Mouse (Mus musculus) midbrain, embryonic 10.5 days (tissue): Measurements from ENCODE around the gene Fbrsl1. TPM values are rescaled to one million over a fixed set of nuclear protein-coding genes. Genes with fewer than 3 reads are reported as not detected.
"Not testable (repeated sequence)": the region's sequence is repeated elsewhere in the genome, so short reads cannot be mapped to it uniquely, and the experiment has no call there.

Experiments
- DNase-seq: peaks from one replicate; pipeline ENCODE4 v3.0.0-alpha.2; 2017; ENCODE audit warnings: low spot score
- H3K27ac ChIP-seq: fragments of 300-500 bp; sonication (generic); replicated peaks from 2 replicates; pipeline ENCODE4 v1.5.1; 2016; ENCODE audit warnings: mild to moderate bottlenecking
- H3K27me3 ChIP-seq: fragments of 300-500 bp; sonication (generic); 2 replicates; pipeline ENCODE4 v1.6.1; 2016; ENCODE audit warnings: low read depth, mild to moderate bottlenecking; ENCODE audit not compliant: poor library complexity, severe bottlenecking
- H3K36me3 ChIP-seq: fragments of 300-500 bp; sonication (generic); 2 replicates; pipeline ENCODE4 v1.6.1; 2016; ENCODE audit warnings: mild to moderate bottlenecking, moderate library complexity
- H3K4me1 ChIP-seq: fragments of 300-500 bp; sonication (generic); 2 replicates; pipeline ENCODE4 v1.6.1; 2016
- H3K4me3 ChIP-seq: fragments of 300-500 bp; sonication (generic); 2 replicates; pipeline ENCODE4 v1.5.1; 2016; ENCODE audit warnings: mild to moderate bottlenecking, moderate library complexity
- H3K9me3 ChIP-seq: fragments of 300-500 bp; sonication (generic); replicated peaks from 2 replicates; pipeline ENCODE4 v1.6.1; 2016; ENCODE audit warnings: mild to moderate bottlenecking
- WGBS: fragments of 180-500 bp; shearing (Covaris S2); methylation state at CpG from one replicate; pipeline ENCODE4 v1.1.7; 2016; 5-methylcytosine and 5-hydroxymethylcytosine counted together
- polyA plus RNA-seq: library from polyadenylated mRNA; unstranded; fragments of >200 nt; fragmentation: Nextera tagmentation; extraction: Ambion mirVana; gene quantifications from 2 replicates; pipeline ENCODE4 v1.2.1, GENCODE M21; 2016

Gene Fbrsl1
- polyA plus RNA-seq, 1 experiment from 2014 or later, result 10.3 TPM

GRCm38 (mm10) chr5:110442966-110443590 is 5.2 kb downstream of the Fbrsl1 start:
- H3K36me3 ChIP-seq, result no peaks in the 10 kb centered on the region
- no peak for DNase-seq
- H3K27me3 ChIP-seq, result no peaks in the 10 kb centered on the region
- H3K27ac ChIP-seq, result no peak overlapping the region
- no peak overlapping the region for H3K4me3 ChIP-seq
- no peaks in the 10 kb centered on the region for H3K9me3 ChIP-seq
- H3K4me1 ChIP-seq, result peaks cover 36% of the 10 kb centered on the region
- WGBS, result 89% methylated on average over 3 of the region's 3 CpGs

- Histone ChIP-seq H3K27me3 (no peaks in the 10 kb centered on the region), H3K4me1 (peaks cover 22% of the 10 kb centered on the region), H3K9me3 (no peaks in the 10 kb centered on the region), H3K4me3 (no peak overlapping the region), H3K27ac (no peak overlapping the region), H3K36me3 (no peaks in the 10 kb centered on the region)
- WGBS, result 88% methylated on average over 3 of the region's 3 CpGs
- DNase-seq, result no peak
Observed at GRCm38 (mm10) chr5:110439565-110440310, 8.6 kb downstream of the Fbrsl1 start.

- H3K9me3 ChIP-seq, result no peaks in the 10 kb centered on the region
- peaks cover 22% of the 10 kb centered on the region for H3K4me1 ChIP-seq
- 83% methylated on average over 3 of the region's 3 CpGs for WGBS
- DNase-seq, result no peak
- H3K27ac ChIP-seq, result no peak overlapping the region
- no peak overlapping the region for H3K4me3 ChIP-seq
- no peaks in the 10 kb centered on the region for H3K36me3 ChIP-seq
- H3K27me3 ChIP-seq, result no peaks in the 10 kb centered on the region
Observed at GRCm38 (mm10) chr5:110438591-110438990, 9.7 kb downstream of the Fbrsl1 start.

GRCm38 (mm10) chr5:110437632-110438261 is 10.6 kb downstream of the Fbrsl1 start:
- H3K4me3 ChIP-seq, result no peak overlapping the region
- DNase-seq, result no peak
- H3K9me3 ChIP-seq, result no peaks in the 10 kb centered on the region
- 46% methylated on average over 6 of the region's 6 CpGs for WGBS
- no peak overlapping the region for H3K27ac ChIP-seq
- H3K27me3 ChIP-seq, result no peaks in the 10 kb centered on the region
- H3K4me1 ChIP-seq, result peaks cover 22% of the 10 kb centered on the region
- peaks cover under 1% of the 10 kb centered on the region for H3K36me3 ChIP-seq

- not testable (repeated sequence) for H3K4me3 ChIP-seq, H3K27me3 ChIP-seq, H3K27ac ChIP-seq, DNase-seq, H3K9me3 ChIP-seq
- 77% methylated on average over 5 of the region's 5 CpGs for WGBS
- Histone ChIP-seq H3K36me3 (peaks cover 17% of the 10 kb centered on the region), H3K4me1 (peaks cover 22% of the 10 kb centered on the region)
Observed at GRCm38 (mm10) chr5:110436166-110436565, 12.1 kb downstream of the Fbrsl1 start.

GRCm38 (mm10) chr5:110434816-110435215 is 13.5 kb downstream of the Fbrsl1 start:
- Histone ChIP-seq H3K9me3 (no peaks in the 10 kb centered on the region), H3K27me3 (no peaks in the 10 kb centered on the region), H3K27ac (no peak overlapping the region), H3K4me1 (peaks cover 22% of the 10 kb centered on the region), H3K36me3 (peaks cover 30% of the 10 kb centered on the region), H3K4me3 (no peak overlapping the region)
- no peak for DNase-seq

GRCm38 (mm10) chr5:110429045-110429444 is 19.3 kb downstream of the Fbrsl1 start:
- Histone ChIP-seq H3K27ac (no peak overlapping the region), H3K9me3 (no peaks in the 10 kb centered on the region), H3K27me3 (no peaks in the 10 kb centered on the region), H3K36me3 (peaks cover 36% of the 10 kb centered on the region), H3K4me3 (no peak overlapping the region), H3K4me1 (no peaks in the 10 kb centered on the region)
- DNase-seq, result peak; percentile 54
- 52% methylated on average over 9 of the region's 9 CpGs for WGBS

- H3K4me3 ChIP-seq, result no peak overlapping the region
- H3K4me1 ChIP-seq, result no peaks in the 10 kb centered on the region
- DNase-seq, result no peak
- H3K27ac ChIP-seq, result no peak overlapping the region
- 90% methylated on average over 3 of the region's 3 CpGs for WGBS
- no peaks in the 10 kb centered on the region for H3K27me3 ChIP-seq
- no peaks in the 10 kb centered on the region for H3K9me3 ChIP-seq
- H3K36me3 ChIP-seq, result peaks cover 36% of the 10 kb centered on the region
Observed at GRCm38 (mm10) chr5:110428290-110428689, 20.0 kb downstream of the Fbrsl1 start.

- Histone ChIP-seq H3K27me3 (no peaks in the 10 kb centered on the region), H3K9me3 (no peaks in the 10 kb centered on the region), H3K4me3 (no peak overlapping the region), H3K27ac (0 out of 2 replicates have a peak overlapping the region, but pooled peaks have one; percentile 3), H3K36me3 (peaks cover 10% of the 10 kb centered on the region; the same call in 1 of the 2 replicates), H3K4me1 (no peaks in the 10 kb centered on the region)
- no peak for DNase-seq
- WGBS, result 84% methylated on average over 4 of the region's 4 CpGs
Observed at GRCm38 (mm10) chr5:110425187-110425586, 23.1 kb downstream of the Fbrsl1 start.

GRCm38 (mm10) chr5:110424204-110424603 is 24.1 kb downstream of the Fbrsl1 start:
- no peaks in the 10 kb centered on the region for H3K27me3 ChIP-seq
- WGBS, result 86% methylated on average over 5 of the region's 5 CpGs
- H3K36me3 ChIP-seq, result peaks cover 7% of the 10 kb centered on the region; the same call in 1 of the 2 replicates
- H3K4me1 ChIP-seq, result no peaks in the 10 kb centered on the region
- no peak overlapping the region for H3K27ac ChIP-seq
- no peak overlapping the region for H3K4me3 ChIP-seq
- no peaks in the 10 kb centered on the region for H3K9me3 ChIP-seq
- DNase-seq, result no peak

GRCm38 (mm10) chr5:110421393-110421792 is 26.9 kb downstream of the Fbrsl1 start:
- H3K27me3 ChIP-seq, result 0 out of 2 replicates have a peak, but pooled peaks cover 11% of the 10 kb centered on the region
- no peak for DNase-seq
- 91% methylated on average over 6 of the region's 6 CpGs for WGBS

GRCm38 (mm10) chr5:110420950-110421349 is 27.4 kb downstream of the Fbrsl1 start:
- H3K4me3 ChIP-seq, result no peak overlapping the region
- 87% methylated on average over 1 of the region's 1 CpGs for WGBS
- peaks cover 7% of the 10 kb centered on the region; the same call in 1 of the 2 replicates for H3K36me3 ChIP-seq
- H3K27ac ChIP-seq, result no peak overlapping the region
- 0 out of 2 replicates have a peak, but pooled peaks cover 11% of the 10 kb centered on the region for H3K27me3 ChIP-seq
- DNase-seq, result no peak
- H3K4me1 ChIP-seq, result peaks cover 25% of the 10 kb centered on the region
- H3K9me3 ChIP-seq, result no peaks in the 10 kb centered on the region

More at GRCm38 (mm10) chr5:110421393-110421792, 26.9 kb downstream of the Fbrsl1 start:
- no peaks in the 10 kb centered on the region for H3K9me3 ChIP-seq
- no peak overlapping the region for H3K27ac ChIP-seq
- H3K4me1 ChIP-seq, result peaks cover 20% of the 10 kb centered on the region
- peaks cover 7% of the 10 kb centered on the region; the same call in 1 of the 2 replicates for H3K36me3 ChIP-seq
- H3K4me3 ChIP-seq, result no peak overlapping the region

GRCm38 (mm10) chr5:110420201-110420600 is 28.1 kb downstream of the Fbrsl1 start:
- WGBS, result 99% methylated on average over 4 of the region's 4 CpGs
- Histone ChIP-seq H3K4me1 (peaks cover 32% of the 10 kb centered on the region), H3K9me3 (no peaks in the 10 kb centered on the region), H3K27me3 (0 out of 2 replicates have a peak, but pooled peaks cover 11% of the 10 kb centered on the region), H3K27ac (no peak overlapping the region), H3K36me3 (peaks cover 12% of the 10 kb centered on the region), H3K4me3 (no peak overlapping the region)
- no peak for DNase-seq
